Mouse (Mus musculus) B cell, adult (primary cell): Measurements from ENCODE around the gene Zbtb42. TPM values are rescaled to one million over a fixed set of nuclear protein-coding genes. Genes with fewer than 3 reads are reported as not detected.

ENCODE experiments used
- total RNA-seq: library from RNA; stranded (reverse); gene quantifications from 4 replicates; pipeline ENCODE4 v1.2.4, GENCODE M21; 2023; ENCODE audit not compliant: inconsistent age

The Zbtb42 gene
- total RNA-seq = 1.2 to 2.7 TPM (median 1.9 TPM) in 4 replicates

DNA sequence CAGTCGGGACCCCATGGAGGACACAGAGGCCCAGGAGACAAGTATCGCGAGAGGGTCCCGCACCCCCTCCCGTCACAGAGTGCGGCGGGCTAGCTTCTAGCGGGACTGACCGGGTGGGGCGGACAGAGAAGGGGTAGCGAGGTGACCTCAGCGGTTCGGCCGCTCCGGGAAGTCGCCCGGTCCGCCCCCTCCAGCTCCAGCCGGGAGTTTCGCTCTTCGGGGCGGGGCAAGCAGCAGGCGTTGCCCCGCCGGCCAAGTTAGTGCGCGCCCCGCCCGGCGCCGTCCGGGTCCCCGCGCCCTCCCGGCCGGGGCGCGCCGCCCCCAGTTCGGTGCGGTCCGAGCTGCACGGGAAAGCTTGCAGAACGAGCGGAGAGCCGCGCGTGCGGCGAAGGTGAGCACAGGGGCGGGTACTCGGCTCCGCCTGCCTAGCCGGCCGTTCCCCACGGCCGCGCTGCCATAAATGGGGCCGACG, at the start of gene Zbtb42:
Gene Zbtb42 (plus strand): TSS at position 274 of the 472 bp plus-strand sequence.

DNA sequence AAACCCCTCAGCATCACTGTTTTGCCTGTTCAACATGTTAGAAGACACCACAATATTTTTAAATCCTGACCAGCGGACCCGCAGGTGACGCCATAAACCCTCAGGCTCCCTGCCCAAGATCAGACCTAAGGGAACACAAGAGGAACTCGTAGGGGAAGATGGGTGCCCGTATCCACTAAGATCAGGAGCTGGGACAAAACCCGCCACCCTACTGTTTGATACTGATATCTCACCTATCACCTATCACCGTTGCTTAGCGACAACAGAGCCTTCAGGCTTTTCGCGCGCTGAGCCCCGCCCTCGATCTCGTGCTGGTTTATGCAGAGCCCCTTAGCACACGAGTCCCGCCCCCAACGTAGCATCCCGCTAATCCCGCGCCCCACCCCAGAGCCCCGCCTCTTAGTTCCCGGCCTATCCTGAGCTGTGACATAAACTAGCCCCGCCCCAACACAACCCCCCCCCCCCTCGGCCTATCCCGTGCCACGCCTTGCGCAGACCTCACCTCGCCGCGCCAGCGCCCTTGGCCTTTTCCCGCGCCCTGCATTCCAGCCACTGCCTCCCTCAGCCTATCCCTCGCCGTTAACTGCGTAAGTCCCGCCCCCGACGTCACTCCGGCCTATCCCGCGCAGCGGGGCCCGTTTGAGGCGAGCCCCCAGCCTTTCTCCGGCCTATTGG, 34.3 kb upstream of the Zbtb42 start, which contains the start of gene Siva1:
Gene Siva1 (plus strand): TSS at position 500 of the 675 bp plus-strand sequence.

DNA sequence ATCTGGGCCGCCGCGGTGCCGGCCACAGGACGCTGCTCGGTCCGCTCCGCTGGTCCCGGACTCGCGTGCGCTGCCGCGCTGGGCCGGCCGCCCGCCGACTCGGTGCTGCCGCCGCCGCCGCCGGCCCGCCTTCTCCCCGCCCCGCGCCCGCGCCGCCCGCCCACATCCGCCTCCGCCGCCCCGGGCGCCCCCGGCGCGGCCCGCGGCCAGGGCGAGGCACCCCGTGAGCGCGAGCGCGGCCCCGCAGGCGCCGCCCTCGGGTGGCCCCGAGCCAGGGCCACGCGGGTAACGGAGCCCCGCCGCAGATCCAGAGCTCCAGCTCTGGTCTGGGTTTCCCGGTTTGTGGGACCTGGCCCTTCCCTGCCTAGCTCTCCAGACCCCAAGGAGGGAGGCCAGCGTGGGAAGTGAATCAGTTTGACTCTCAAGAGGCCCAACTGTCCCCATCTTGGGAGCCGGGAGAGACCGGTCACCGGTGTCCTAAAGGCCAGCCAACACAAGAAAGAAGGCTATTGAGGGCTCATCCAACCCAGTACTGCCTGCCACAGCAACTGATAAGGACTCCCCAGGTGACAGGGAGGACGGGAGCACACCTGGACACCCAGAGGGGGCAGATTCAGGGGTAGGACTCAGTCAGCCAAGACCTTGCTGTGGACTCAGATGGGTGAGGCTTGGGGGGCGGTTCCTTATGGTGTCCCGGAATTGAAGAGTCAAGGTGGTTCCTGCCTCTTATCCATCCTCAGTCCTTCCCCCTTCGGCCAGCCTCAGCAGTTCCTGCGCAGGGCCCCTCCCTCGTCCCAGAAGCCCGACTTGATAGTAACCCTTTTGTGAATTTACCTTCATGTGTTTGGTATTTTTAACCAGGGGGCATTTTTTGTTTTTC, 4.3 kb upstream of the Zbtb42 start, which contains the start of gene Akt1:
Gene Akt1 (minus strand): TSS at position 753 of the 880 bp plus-strand sequence.

DNA sequence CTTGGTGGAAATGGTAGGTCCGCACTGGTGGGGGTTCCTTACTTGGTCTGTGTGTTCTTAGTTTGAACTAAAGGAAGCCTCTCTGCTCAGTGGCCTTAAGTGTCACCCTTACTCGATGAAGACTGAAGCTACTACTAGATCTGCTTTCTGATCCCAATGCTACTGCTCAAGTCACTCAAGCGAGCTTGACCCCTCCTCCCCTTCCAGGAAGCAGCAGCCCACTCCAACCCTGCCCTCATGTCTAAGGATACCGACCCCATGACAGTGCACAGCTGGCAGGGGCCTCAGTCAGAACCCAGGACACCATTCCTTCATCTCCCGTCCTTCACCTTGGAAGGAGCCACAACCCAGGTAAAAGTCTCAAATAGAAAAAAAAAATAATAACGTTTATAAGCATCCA, 41.6 kb downstream of the Zbtb42 start, which contains the start of gene Cep170b:
Gene Cep170b (plus strand): TSS at position 240 of the 400 bp plus-strand sequence.

Other genes starting within 250 kb of the Zbtb42 start
- not detected in 4 replicates for gene A530016L24Rik, start 189.4 kb upstream of the Zbtb42 start, total RNA-seq
- gene Tmem179, start 162.1 kb upstream of the Zbtb42 start, total RNA-seq = not detected in 4 replicates
- 25.3 to 30.4 TPM (median 28.7 TPM) in 4 replicates for gene Inf2, start 90.0 kb upstream of the Zbtb42 start, total RNA-seq
- gene Adssl1, start 58.8 kb upstream of the Zbtb42 start, total RNA-seq = 5.1 to 9.4 TPM (median 8.5 TPM) in 4 replicates
- gene Siva1, start 34.1 kb upstream of the Zbtb42 start, total RNA-seq = 17.7 to 24.8 TPM (median 20.3 TPM) in 4 replicates
- gene Akt1, start 3.9 kb upstream of the Zbtb42 start, total RNA-seq = 83.3 to 111 TPM (median 97.0 TPM) in 4 replicates
- 8.0 to 12.0 TPM (median 9.0 TPM) in 4 replicates for gene Cep170b, start 41.6 kb downstream of the Zbtb42 start, total RNA-seq
- 283 to 385 TPM (median 352 TPM) in 4 replicates for gene Pld4, start 81.8 kb downstream of the Zbtb42 start, total RNA-seq
- gene Ahnak2, start 123.8 kb downstream of the Zbtb42 start, total RNA-seq = 0.24 to 0.39 TPM (median 0.37 TPM) in 4 replicates
- gene Clba1, start 130.1 kb downstream of the Zbtb42 start, total RNA-seq = 0.96 to 1.6 TPM (median 1.3 TPM) in 4 replicates
- gene Cdca4, start 150.6 kb downstream of the Zbtb42 start, total RNA-seq = 28.4 to 31.4 TPM (median 29.8 TPM) in 4 replicates
- 75.2 to 80.8 TPM (median 78.1 TPM) in 4 replicates for gene Gpr132, start 189.4 kb downstream of the Zbtb42 start, total RNA-seq